Mouse (Mus musculus) midbrain, embryonic 16.5 days (tissue): ENCODE results near the gene Slc6a6. TPM values are rescaled to one million over a fixed set of nuclear protein-coding genes. Genes with fewer than 3 reads are reported as not detected.

ENCODE experiments used
- polyA plus RNA-seq: library from polyadenylated mRNA; unstranded; fragments of >200 nt; fragmentation: Nextera tagmentation; extraction: Ambion mirVana; gene quantifications from 2 replicates; pipeline ENCODE4 v1.2.1, GENCODE M21; 2015

Slc6a6 gene
- polyA plus RNA-seq, 1 experiment from 2014 or later: 125 TPM

Other genes starting within 250 kb of the Slc6a6 start
- gene Chchd4, start 210.5 kb upstream of the Slc6a6 start, polyA plus RNA-seq: 41.1 and 43.8 TPM in 2 replicates
- 57.0 and 61.7 TPM in 2 replicates for gene Tmem43, start 210.3 kb upstream of the Slc6a6 start, polyA plus RNA-seq
- gene Xpc, start 168.2 kb upstream of the Slc6a6 start, polyA plus RNA-seq: 18.6 and 20.4 TPM in 2 replicates
- gene Lsm3, start 168.1 kb upstream of the Slc6a6 start, polyA plus RNA-seq: 129 and 135 TPM in 2 replicates
- 7.8 and 10.1 TPM in 2 replicates for gene Grip2, start 143.2 kb downstream of the Slc6a6 start, polyA plus RNA-seq
- gene Ccdc174, start 194.0 kb downstream of the Slc6a6 start, polyA plus RNA-seq: 36.2 and 45.2 TPM in 2 replicates
- gene 4930590J08Rik, start 218.8 kb downstream of the Slc6a6 start, polyA plus RNA-seq: 1.4 TPM in 2 replicates